Mouse (Mus musculus) liver, adult (tissue): ENCODE data around the gene Gulp1.

Experiments used
- GATA4 ChIP-seq: IDR thresholded peaks from 2 replicates; pipeline ENCODE4 v1.6.1; 2014; ENCODE audit warnings: mild to moderate bottlenecking, low read length; ENCODE audit not compliant: insufficient replicate concordance

Gulp1 gene

DNA sequence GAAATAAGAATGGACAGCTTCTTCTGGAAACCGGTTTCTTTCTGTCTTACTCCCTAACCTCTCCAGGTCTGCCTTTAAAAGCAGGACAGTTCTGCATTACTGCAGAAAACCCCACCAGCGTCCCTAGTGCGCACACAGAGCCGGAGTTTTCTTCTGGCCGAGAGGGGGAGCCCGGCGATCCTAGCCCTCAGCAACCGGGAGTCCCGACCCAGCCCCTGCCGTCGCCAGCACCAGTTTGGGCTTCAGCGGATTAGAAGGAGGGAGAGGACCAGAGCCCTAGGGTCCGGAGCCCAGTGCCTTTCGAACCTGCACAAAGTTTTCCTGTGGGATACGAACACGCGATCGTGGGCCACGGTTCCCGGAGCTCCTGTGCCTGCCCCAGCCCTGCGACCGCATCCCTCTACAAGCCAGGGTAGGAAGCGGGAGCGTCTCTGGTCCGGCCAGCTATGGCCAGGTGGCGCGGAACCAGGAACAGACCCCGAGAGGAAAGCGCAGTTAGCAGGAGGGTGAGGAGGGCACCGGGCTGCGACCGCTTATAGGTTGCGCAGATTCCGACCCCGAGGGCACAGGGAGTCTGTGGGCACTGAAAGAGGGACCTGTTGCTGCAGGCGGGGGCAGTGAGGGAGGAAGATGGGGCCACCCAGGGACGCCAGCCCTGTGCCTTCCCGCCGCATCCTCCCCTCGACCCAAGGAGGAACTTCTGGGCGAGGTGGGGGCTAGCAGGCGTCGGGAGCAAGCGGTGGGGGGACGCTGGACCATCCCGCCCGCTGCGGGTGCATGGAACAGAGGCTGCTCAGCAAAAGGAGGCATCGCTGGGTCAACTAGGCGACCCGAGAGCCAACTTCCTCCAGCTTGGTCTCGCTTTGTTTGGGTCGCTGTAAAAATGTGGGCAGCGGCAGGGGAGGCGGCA is at the start of gene Gulp1:
Gene Gulp1, plus strand, starts transcription at position 51 of the 910 bp plus-strand sequence.
- TF ChIP-seq GATA4, result no peak

DNA sequence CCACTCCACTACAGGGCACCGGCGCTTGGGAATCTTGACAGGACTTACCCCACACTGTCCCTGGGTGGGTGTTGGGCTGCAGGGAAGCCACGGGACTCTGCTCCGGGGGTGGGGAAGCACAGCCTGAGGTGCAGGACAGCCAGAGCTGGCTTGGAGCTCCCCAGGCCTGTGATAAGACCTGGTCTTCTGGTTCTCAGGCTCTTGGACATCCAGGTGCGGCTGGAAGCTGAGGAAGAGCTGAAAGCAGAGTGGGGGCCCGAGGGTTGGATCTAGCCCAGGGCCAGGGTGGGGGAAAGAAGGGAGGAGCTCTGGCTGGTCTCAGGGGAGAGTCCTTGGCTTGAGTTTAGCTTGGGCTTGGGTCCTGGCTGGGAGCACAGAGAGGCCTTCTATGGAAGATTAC is 1.1 kb upstream of the Gulp1 start:
- TF ChIP-seq GATA4, result no peak

DNA sequence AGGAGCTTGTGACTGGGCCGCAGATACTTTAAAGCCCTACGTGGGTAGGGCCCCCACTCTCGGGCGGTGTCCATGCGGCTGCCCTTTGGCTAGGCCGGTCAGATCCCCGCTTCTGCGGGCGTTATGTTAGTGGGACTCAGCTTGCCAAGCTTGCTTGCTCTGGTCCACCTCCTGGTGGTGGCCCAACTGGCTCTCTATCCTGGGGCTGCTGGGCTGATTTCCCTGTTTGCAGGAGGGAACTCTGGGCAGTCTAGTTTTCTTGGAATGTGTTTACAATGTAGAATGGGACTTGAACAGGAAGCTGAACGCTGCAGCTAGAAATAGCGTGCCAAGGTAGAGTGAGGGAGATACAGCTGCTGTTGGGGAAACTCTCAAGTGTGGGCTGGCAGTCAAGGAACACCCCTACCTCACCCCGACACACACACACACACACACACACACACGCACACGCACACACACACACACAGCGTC is 1.1 kb downstream of the Gulp1 start:
- no peak for TF ChIP-seq GATA4

DNA sequence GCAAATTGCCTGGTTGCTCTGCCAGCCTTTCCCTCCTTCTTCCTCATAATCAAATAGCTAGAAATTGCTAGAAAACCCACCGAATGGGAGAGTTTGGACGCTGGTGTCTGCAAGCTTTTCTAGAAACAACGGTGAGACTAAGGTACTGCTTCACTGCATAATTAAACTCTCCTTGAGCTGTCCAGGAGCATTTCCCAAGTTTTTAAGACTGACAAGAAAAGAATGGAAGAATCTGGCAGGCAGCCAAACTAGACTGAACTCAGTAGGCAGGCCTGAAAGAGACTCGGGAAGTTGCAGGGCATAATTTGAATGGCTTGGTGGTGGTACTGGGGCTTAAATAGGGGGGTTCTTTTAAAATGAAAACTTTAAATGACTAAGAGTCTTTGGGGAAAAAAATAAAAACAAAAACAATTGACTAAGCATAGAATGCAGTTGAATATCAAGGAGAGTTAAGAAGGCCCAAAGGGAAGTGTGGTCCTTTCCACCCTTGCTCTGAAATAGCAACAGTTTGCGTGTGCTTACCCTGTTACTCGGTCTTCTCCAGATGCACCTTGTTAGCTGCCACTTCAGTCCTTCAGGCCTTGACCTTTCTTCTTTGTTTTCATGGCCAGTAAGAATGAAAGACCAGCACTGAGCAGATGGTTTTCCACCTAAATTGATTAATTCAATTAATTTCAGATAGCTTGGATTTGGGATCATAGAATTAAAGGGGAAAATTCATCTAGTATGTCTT is 2.0 kb downstream of the Gulp1 start:
- TF ChIP-seq GATA4, result no peak

DNA sequence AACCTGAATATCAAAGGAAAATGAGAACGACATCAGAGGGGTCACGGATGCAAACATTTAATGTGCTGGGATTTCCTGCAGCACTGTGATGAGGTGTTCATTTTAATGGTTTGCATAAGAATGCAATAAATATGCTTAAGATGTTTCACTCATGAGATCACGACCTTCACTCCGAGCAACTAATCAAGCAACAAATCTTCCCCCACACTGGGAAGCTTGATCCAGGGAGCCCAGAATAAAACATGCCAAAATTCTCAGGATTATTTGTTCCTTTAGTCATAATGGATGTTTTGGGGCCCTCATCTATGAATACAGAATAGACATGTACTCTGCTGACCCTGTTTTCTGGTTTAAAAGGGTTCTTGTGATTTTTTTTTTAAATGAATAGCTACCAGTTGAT is 16.1 kb downstream of the Gulp1 start:
- TF ChIP-seq GATA4, result no peak

DNA sequence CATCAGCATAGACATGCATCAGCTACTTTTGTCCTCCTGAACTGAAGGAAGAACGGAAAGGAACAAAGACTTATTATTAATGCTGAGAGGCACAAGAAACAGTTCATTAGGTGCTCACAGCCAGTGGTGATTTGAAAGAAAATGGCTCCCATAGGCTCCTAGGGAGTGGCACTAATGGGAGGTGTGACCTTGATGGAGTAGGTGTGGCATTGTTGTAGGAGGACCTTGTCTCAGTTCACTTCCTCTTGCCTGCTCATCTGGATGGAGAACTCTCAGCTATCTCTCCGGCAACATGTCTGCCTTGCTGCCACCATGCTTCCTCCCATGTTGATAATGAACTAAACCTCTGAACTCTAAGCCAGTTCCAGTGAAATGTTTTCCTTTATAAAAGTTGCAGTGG is 17.0 kb downstream of the Gulp1 start:
- no peak for TF ChIP-seq GATA4

DNA sequence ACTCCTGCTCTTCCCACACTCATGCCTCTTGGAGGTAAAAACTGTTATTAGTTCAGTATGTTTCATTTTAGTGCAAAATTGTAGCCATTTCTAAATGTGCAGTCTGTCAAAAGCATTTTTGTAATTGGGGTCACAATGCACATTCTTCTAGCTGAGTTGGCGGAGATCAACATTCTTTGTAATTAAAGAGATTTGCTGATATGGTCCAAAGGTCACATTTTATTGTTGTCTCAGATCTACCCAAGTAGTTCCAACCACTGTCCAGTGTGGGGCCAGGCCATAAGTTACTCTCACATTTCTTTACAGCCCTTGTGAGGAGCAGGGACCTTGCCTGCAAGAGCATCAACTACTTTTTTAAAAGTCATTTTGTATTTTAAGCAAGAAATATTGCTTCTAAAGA is 24.7 kb downstream of the Gulp1 start:
- TF ChIP-seq GATA4, result no peak

DNA sequence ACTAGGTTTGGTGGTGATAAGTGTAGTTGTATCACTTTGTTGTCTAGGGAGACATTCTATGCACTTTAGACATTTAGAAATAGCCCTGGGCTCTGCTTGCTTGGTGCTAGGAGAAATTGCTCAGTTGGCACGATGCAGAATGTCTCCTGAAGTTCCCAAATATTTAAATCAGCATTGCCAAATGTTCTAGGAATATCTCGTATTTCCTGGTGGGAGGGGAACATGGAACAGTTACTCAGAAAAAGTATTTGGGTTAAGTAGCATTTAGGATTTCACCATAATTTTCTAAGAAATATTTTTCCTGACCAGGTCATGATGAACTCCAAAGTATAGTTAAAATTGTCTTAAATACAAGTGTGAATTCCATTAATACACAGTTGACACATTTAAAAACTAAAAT is 25.3 kb downstream of the Gulp1 start:
- TF ChIP-seq GATA4, result no peak

DNA sequence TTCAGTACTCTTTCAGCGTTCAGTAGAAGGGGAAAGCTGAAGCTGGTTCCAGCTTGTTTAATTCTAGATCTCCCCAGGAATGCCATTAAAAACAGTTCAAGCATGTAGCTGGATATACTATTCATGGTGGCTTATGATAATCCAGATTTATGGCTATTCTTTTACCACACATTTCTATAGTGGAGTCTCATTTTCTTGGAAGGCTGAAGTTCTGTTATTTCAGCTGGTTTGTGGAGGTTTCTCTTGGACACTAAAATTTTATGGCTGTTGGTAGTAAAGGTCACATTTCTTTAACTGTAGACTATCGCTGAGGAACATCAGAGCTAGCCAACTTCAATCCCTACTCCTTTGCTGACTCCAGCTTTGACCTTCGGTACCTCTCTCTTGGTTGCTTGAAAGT is 29.1 kb downstream of the Gulp1 start:
- no peak for TF ChIP-seq GATA4

DNA sequence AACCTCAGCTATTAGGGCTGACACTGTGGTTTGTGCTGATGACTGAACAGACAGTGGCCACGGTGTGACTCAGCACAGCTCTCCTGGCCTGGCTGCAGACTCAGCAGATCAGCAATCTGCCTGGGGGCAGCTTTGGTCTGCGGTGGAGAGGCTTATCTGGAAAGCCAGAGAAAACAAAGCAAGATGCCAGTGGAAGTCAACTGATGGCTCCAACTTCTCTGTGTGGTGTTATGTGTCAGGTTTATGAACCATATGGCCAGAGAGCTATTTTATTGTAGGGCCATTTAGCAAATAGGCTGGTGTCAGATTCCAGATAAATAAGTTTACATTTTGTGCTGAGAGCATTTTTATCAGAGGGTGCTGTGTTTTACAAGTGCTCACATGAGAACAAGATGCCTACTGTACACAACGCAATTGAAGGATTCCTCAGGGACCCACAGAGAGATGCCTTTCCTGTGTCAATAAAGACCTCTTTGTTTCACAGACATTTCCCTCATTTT is 33.6 kb downstream of the Gulp1 start:
- no peak for TF ChIP-seq GATA4

DNA sequence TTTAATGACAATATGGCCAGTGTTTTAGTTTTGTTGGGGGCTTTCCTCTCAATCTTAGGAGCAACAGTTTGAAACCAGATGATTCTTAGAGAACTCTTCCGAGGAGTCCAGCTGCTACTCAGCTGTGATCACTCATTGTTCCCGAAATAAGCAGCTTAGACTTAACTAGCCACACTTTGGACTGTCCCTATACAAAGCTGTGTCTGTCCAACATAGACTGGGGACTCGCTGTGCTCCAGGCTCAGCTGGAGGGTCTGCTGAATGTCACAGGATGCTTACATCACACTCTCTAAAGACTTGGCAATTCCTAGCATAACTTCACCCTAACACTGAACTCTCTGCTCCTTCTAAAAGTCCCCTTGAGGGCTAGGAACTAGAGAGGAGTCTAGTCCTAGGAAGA is 40.4 kb downstream of the Gulp1 start:
- TF ChIP-seq GATA4, result no peak

DNA sequence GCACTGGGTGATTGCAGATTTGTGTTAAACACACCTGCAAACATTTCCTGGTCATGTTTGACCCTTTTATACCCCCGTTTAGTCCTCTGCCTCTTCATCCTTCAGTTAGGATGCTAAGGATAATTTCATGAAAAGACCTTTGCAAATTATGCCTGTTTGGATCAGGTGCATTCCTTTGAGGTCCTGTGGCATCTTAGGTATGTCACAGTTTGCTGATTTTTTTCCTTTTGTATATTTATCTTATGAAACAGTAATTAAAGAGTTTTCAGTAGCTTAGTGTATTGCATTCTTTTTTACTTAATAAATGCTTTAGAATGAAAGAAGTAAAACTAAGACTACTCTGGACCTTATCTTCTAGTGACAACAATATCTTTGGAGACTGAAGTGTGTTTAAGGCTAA is 41.8 kb downstream of the Gulp1 start:
- no peak for TF ChIP-seq GATA4

DNA sequence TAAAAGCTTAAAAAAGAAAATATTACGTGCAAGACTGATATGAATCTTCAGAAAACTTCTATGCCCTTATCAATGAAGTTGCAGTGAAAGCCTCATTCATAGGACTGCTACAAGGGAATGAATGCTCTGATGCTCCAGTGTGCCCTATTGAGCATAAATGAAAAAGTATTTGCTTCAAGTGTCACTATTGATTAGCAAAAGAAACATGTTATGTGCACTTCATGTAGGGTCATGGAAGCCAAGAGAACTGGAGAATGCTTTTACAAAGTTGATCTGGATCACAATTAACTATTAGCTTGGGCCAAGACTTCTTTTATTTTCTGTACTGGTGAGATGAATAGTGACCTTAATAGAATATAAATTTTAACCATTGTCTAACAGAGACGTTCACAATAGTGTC is 47.0 kb downstream of the Gulp1 start:
- TF ChIP-seq GATA4, result no peak

DNA sequence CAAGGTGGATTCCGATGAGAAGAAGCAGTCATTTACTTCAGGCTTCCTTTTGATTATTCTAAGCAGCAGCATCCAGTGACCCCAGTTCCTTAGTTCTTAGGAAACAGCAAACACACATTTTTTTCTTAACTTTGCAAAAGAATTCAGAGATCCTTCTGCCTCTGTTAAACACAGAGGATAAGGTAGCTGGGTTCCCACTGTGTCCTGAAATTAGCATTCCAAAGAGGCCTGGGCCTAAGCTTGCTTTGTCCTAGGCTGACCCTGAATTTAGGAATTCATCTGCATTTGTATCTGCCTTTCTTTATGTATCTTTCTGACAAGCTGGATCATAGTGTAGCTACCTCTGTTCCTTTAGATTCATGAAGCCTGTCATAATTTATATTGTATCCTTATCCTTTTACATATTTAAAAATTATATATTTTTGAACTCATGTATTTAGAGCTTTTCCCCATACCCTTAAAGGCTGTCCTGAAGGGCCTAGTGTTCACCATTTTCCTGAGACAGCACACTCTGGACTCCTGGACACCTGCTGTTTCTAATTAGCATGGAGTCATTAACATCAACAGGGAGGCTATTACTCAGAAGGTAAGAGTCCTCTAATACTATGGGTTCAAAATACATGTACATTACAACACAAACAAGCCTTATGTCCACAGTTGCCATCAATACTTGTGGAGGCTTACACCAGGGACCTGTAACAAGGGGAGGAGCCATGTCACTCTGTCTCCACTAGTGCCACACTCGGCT is 62.2 kb downstream of the Gulp1 start:
- no peak for TF ChIP-seq GATA4

DNA sequence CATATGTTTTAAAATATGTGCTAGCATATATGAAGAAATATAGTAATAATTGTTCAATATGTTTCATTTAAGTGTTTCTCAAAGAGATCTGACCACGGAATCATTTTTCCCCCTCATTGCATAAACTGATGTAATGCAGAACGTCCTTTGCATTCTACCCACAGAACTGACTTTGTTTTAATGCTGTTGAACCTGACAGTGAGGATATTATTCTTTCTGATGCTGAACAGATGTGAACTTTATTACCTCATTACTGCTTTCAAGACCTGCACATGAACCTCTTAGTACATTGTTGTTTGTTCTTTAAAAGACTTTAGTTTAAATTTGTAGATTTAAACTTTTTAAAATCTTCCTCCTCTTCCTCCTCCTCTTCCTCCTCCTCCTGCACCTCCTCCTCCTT is 67.4 kb downstream of the Gulp1 start:
- no peak for TF ChIP-seq GATA4
